Mouse (Mus musculus) right cerebral cortex, postnatal 25 days (tissue): Measurements from ENCODE around the gene Frrs1l.
A peak's percentile ranks its signal among the peaks of the same experiment; 100 is the strongest.

Experiments
- DNase-seq: peaks from one replicate; pipeline ENCODE4 v3.0.0; 2022

The Frrs1l gene

GRCm38 (mm10) chr4:56990215-56990584, at the start of gene Frrs1l:
TSS of gene Frrs1l (minus strand) at chr4:56990391.
- DNase-seq, result peak; percentile 83

GRCm38 (mm10) chr4:57039127-57040031, 49.2 kb upstream of the Frrs1l start:
- DNase-seq, result peak; percentile 40

GRCm38 (mm10) chr4:57037554-57037953, 47.4 kb upstream of the Frrs1l start:
- DNase-seq, result no peak

- DNase-seq, result no peak
Observed at GRCm38 (mm10) chr4:57034169-57034568, 44.0 kb upstream of the Frrs1l start.

- no peak for DNase-seq
Observed at GRCm38 (mm10) chr4:57031440-57031839, 41.2 kb upstream of the Frrs1l start.

- no peak for DNase-seq
Observed at GRCm38 (mm10) chr4:57027954-57028353, 37.8 kb upstream of the Frrs1l start.

GRCm38 (mm10) chr4:57023527-57023926, 33.3 kb upstream of the Frrs1l start:
- DNase-seq, result no peak

GRCm38 (mm10) chr4:57021288-57021687, 31.1 kb upstream of the Frrs1l start:
- DNase-seq, result no peak

- DNase-seq, result peak; percentile 47
Observed at GRCm38 (mm10) chr4:57017229-57017628, 27.0 kb upstream of the Frrs1l start.

GRCm38 (mm10) chr4:57016366-57017171, 26.4 kb upstream of the Frrs1l start:
- no peak for DNase-seq

GRCm38 (mm10) chr4:57015032-57015431, 24.8 kb upstream of the Frrs1l start:
- no peak for DNase-seq

- DNase-seq, result no peak
Observed at GRCm38 (mm10) chr4:57011454-57012046, 21.4 kb upstream of the Frrs1l start.

GRCm38 (mm10) chr4:57010919-57011318, 20.7 kb upstream of the Frrs1l start:
- no peak for DNase-seq

GRCm38 (mm10) chr4:57010425-57010824, 20.2 kb upstream of the Frrs1l start:
- DNase-seq, result no peak

- no peak for DNase-seq
Observed at GRCm38 (mm10) chr4:57007717-57008116, 17.5 kb upstream of the Frrs1l start.

- no peak for DNase-seq
Observed at GRCm38 (mm10) chr4:57005011-57005410, 14.8 kb upstream of the Frrs1l start.

- DNase-seq, result no peak
Observed at GRCm38 (mm10) chr4:57003886-57004285, 13.7 kb upstream of the Frrs1l start.

- DNase-seq, result no peak
Observed at GRCm38 (mm10) chr4:57002751-57003150, 12.6 kb upstream of the Frrs1l start.

- no peak for DNase-seq
Observed at GRCm38 (mm10) chr4:57001437-57001836, 11.2 kb upstream of the Frrs1l start.

- no peak for DNase-seq
Observed at GRCm38 (mm10) chr4:56993331-56993730, 3.1 kb upstream of the Frrs1l start.

GRCm38 (mm10) chr4:56991951-56992350, 1.8 kb upstream of the Frrs1l start:
- DNase-seq, result no peak

- peak; percentile 69 for DNase-seq
Observed at GRCm38 (mm10) chr4:56989431-56990214, 568 bp downstream of the Frrs1l start.
